Mouse (Mus musculus): ENCODE data around the gene Usp30.
A peak's percentile ranks its signal among the peaks of the same experiment; 100 is the strongest.

DNA sequence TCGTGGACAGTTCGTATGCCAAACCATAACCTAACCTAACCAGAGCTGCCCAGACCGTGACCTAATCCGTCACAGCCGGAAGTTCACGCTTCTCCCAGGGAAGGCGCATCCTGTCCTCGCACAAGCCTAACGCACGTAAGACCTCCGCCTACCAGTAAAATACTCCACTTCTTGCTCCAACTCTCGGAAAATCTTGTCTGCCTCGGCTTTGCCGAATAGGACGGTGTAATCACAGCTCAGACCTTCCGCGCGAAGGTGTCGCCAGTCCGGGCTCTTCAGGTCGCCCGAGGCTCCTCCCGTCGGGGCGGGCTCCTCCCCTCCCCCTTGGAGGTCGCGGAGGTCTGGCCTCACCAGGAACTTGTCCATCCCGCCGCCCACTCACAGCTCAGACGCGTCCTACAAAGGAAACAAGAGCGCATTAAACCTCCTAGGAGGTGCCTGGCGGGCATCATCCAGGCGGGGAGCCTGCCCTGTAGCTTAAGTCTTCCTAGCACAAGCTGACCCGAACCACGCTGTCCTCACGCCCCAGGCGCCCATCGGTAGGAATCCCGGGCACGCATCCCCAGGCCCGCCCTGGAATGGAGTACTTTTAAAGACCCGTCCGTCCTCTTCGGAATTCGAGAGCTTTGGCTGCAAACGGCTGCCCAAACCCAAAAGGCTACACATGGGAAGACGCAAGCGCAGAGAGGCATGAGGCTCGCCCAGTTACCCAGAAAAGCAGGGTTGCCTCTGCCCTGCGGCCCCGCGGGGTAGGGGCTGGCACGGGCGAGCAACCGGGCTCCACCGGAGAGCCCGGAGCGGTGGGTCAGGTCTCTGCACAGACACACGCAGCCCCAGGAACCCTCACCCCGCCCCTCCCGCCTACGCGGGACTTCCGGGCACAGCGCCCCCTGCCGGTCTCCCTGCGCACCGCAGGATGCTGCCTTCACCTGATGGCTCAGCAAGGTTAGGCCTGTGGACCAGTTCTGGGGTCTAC lies 62.4 kb downstream of the Usp30 start, which contains the start of gene Alkbh2:
- TF ChIP-seq CTCF (IDR thresholded peaks at IDR 0.05; ENCODE audit: control insufficient read depth, insufficient read depth, insufficient replicate concordance, low read depth, low read length) (peak; percentile 99), POLR2A (IDR thresholded peaks at IDR 0.05; ENCODE audit: control insufficient read depth, low read depth, low read length) (no peak; the same call in 1 of the 2 replicates)

All from testis, adult 2 months (tissue).